Mouse (Mus musculus) kidney, embryonic 15.5 days (tissue): ENCODE measurements at regions not wholly inside any gene's neighbourhood (a gene's known extent, or its start where the extent isn't known, plus 50 kb on each side); places are given as distances from the start of the nearest gene placed in this dataset.
A peak's percentile ranks its signal among the peaks of the same experiment; 100 is the strongest.

Experiments used
- ATAC-seq: fragments of 200-750 bp; cut with Nextera tagmentation; replicated peaks from 2 replicates; pipeline ENCODE4 v1.8.0; 2017; ENCODE audit warnings: moderate TSS enrichment; ENCODE audit not compliant: low FRiP score
- H3K27ac ChIP-seq: fragments of 300-500 bp; sonication (generic); 2 replicates; pipeline ENCODE4 v1.5.1; 2015; ENCODE audit warnings: mild to moderate bottlenecking, inconsistent platforms
- H3K27me3 ChIP-seq: fragments of 300-500 bp; sonication (generic); 2 replicates; pipeline ENCODE4 v1.6.1; 2015; ENCODE audit warnings: inconsistent platforms
- H3K36me3 ChIP-seq: fragments of 300-500 bp; sonication (generic); 2 replicates; pipeline ENCODE4 v1.6.1; 2015; ENCODE audit warnings: inconsistent platforms
- H3K4me1 ChIP-seq: fragments of 300-500 bp; sonication (generic); 2 replicates; pipeline ENCODE4 v1.6.1; 2015; ENCODE audit warnings: inconsistent platforms
- H3K4me2 ChIP-seq: fragments of 300-500 bp; sonication (generic); 2 replicates; pipeline ENCODE4 v1.6.1; 2015; ENCODE audit warnings: moderate library complexity, mild to moderate bottlenecking, inconsistent platforms
- H3K4me3 ChIP-seq: fragments of 300-500 bp; sonication (generic); replicated peaks from 2 replicates; pipeline ENCODE4 v1.5.1; 2015; ENCODE audit warnings: mild to moderate bottlenecking, inconsistent platforms
- H3K9ac ChIP-seq: fragments of 300-500 bp; sonication (generic); 2 replicates; pipeline ENCODE4 v1.6.1; 2015; ENCODE audit warnings: mild to moderate bottlenecking, inconsistent platforms
- H3K9me3 ChIP-seq: fragments of 300-500 bp; sonication (generic); replicated peaks from 2 replicates; pipeline ENCODE4 v1.6.1; 2016; ENCODE audit warnings: inconsistent platforms
- WGBS: fragments of 180-500 bp; shearing (Covaris S2); methylation state at CpG from one replicate; pipeline ENCODE4 v1.1.7; 2015; ENCODE audit warnings: mixed read lengths; 5-methylcytosine and 5-hydroxymethylcytosine counted together

DNA sequence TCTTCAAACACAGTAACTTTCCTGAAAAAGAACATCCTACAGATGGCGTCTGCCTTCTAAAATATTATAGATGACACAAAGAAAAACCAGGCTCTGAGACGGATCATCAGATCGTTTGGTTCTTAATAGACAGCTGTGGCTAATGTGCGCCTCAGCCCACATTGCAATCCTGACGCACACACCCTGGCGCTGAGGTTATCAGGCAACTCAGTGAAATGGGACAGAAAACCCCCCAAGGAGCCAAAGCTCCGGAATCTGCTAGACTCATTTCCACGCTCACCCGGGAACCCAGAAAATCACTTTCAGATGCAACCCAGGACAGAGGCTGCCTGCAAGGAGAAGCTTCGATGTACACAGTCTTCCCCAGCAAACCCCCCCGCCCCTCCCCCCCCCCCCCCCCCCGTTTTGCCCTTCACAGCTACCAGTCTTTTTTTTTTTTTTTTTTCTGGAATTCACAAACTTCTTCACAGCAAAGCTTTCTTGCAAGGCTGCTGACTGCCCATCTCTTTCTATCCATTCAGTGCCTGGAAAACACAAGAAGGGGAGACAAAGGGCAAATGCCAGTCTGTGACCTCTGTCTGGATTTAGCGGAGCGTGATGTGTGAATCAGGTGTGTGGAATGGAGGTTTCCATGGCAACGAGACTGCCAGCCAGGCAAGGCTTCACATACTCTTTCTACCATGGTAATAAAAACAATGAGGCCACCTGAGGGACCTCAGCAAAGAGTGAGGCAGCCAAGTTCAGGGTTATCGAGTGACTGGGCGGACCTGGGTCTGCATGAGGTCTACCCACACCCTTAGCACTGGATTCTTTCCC lies 286.9 kb downstream of the Gm11361 start:
- Histone ChIP-seq H3K27me3 (no peaks in the 10 kb centered on the region), H3K9ac (no peak overlapping the region), H3K27ac (peak overlapping the region; percentile 70), H3K9me3 (no peaks in the 10 kb centered on the region), H3K4me2 (peak overlapping the region; percentile 41), H3K4me1 (peaks cover 24% of the 10 kb centered on the region), H3K36me3 (0 out of 2 replicates have a peak, but pooled peaks cover 5% of the 10 kb centered on the region), H3K4me3 (no peak overlapping the region)
- ATAC-seq, result peak; percentile 90
- WGBS, result 29% methylated on average over 16 of the region's 17 CpGs

GRCm38 (mm10) chr13:28541607-28542006 lies 284.3 kb downstream of the Gm11361 start:
- Histone ChIP-seq H3K4me2 (no peak overlapping the region), H3K27me3 (no peaks in the 10 kb centered on the region), H3K9ac (no peak overlapping the region), H3K27ac (no peak overlapping the region), H3K9me3 (peaks cover 9% of the 10 kb centered on the region), H3K36me3 (0 out of 2 replicates have a peak, but pooled peaks cover 13% of the 10 kb centered on the region), H3K4me1 (peaks cover 24% of the 10 kb centered on the region), H3K4me3 (no peak overlapping the region)
- 80% methylated on average over 3 of the region's 3 CpGs for WGBS
- no peak for ATAC-seq

GRCm38 (mm10) chr13:28533080-28533479 lies 275.8 kb downstream of the Gm11361 start:
- no peaks in the 10 kb centered on the region for H3K27me3 ChIP-seq

DNA sequence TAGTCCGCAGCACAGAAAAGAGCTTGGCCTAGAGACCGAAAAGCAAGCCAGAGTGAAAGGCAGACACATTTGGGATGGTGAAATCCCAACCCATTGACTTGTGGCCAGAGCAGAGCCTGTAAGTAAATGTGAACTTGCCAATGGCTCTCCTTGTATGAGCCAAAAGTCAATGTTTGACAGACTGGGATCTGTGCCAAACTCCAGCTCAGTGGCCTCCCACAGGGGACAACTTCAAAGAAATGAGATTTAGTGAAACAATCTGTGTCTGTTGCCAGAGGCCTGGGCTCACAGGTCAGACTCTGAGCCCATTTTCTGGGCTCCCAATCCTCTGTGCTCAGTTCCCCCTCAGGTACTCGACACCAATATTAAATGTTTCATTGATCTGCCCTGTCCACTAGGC lies 274.9 kb downstream of the Gm11361 start:
- peak; percentile 90 for ATAC-seq
- H3K9me3 ChIP-seq, result peaks cover 4% of the 10 kb centered on the region; the same call in 1 of the 2 replicates
- H3K9ac ChIP-seq, result no peak overlapping the region
- H3K4me3 ChIP-seq, result no peak overlapping the region
- H3K4me2 ChIP-seq, result no peak overlapping the region
- H3K27ac ChIP-seq, result peak overlapping the region; percentile 83
- no peaks in the 10 kb centered on the region for H3K27me3 ChIP-seq
- WGBS, result 53% methylated on average over 3 of the region's 3 CpGs
- no peaks in the 10 kb centered on the region for H3K36me3 ChIP-seq
- peaks cover 17% of the 10 kb centered on the region for H3K4me1 ChIP-seq

More at GRCm38 (mm10) chr13:28533080-28533479, 275.8 kb downstream of the Gm11361 start:
- H3K9me3 ChIP-seq, result peaks cover 6% of the 10 kb centered on the region; the same call in 1 of the 2 replicates
- H3K4me1 ChIP-seq, result peaks cover 17% of the 10 kb centered on the region
- H3K27ac ChIP-seq, result no peak overlapping the region
- H3K36me3 ChIP-seq, result 0 out of 2 replicates have a peak, but pooled peaks cover 3% of the 10 kb centered on the region
- H3K4me3 ChIP-seq, result no peak overlapping the region
- no peak overlapping the region for H3K4me2 ChIP-seq
- no peak for ATAC-seq
- WGBS, result 92% methylated on average over 1 of the region's 1 CpGs
- no peak overlapping the region for H3K9ac ChIP-seq

DNA sequence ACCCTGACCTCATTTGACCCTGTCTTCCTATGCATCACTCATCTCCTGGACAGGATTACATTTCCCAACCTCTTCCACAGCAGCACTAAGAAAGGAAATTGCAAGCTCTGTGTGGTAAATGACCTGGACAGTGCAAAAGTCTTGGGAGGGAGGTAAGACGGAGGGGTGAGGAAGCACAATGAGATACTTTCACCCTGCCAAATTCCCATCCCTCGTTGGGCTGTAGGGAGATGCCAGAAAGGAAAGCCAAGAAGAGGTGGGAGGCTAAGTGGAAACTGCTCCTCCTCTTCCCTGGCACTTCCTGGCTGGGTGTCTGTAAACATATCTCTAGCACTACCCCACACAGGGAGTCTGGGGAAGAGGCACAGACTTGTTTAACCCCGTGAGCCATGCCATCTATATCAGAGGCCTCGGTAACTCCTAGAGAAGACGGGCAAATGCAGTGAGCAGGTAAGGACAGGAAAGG lies 274.2 kb downstream of the Gm11361 start:
- Histone ChIP-seq H3K4me1 (peaks cover 17% of the 10 kb centered on the region), H3K4me3 (no peak overlapping the region), H3K27ac (peak overlapping the region; percentile 83), H3K27me3 (no peaks in the 10 kb centered on the region), H3K9me3 (peaks cover 4% of the 10 kb centered on the region; the same call in 1 of the 2 replicates), H3K4me2 (no peak overlapping the region), H3K36me3 (no peaks in the 10 kb centered on the region), H3K9ac (no peak overlapping the region)
- ATAC-seq, result peak; percentile 48
- WGBS, result 58% methylated on average over 5 of the region's 5 CpGs

GRCm38 (mm10) chr13:28530947-28531346 lies 273.6 kb downstream of the Gm11361 start:
- ATAC-seq, result no peak
- Histone ChIP-seq H3K4me3 (no peak overlapping the region), H3K4me2 (no peak overlapping the region), H3K36me3 (no peaks in the 10 kb centered on the region), H3K27ac (no peak overlapping the region), H3K4me1 (peaks cover 17% of the 10 kb centered on the region), H3K9me3 (peaks cover 4% of the 10 kb centered on the region; the same call in 1 of the 2 replicates), H3K27me3 (no peaks in the 10 kb centered on the region), H3K9ac (no peak overlapping the region)
- 88% methylated on average over 3 of the region's 3 CpGs for WGBS

DNA sequence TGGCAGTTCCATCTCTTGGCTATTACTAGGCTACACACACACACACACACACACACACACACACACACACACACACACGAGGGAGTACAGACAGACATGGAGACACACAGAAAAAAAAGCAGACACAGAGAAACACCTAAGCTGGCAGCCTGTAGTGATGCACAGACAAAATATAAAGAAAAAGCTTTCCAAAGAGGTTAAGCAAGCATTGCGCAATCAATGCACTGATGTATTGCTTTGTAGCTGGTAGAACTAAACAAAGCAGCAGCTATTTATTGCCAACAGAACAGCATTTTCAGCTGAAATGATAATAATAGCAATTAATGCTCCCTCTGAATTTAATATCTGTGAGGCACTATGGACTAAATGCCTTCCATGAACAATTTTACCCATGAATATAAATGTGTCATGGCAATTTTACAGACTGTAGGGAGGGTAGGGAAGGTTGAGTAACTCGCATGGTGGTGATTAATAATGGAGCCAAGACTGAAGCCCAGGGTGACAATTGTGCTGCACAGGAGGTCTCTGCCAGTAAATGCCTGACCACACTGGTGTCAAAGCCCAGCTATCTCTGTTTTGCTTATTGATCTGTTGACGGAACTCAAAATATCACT lies 271.7 kb downstream of the Gm11361 start:
- Histone ChIP-seq H3K4me3 (no peak overlapping the region), H3K9ac (no peak overlapping the region), H3K4me2 (no peak overlapping the region), H3K27ac (no peak overlapping the region), H3K36me3 (no peaks in the 10 kb centered on the region), H3K4me1 (peaks cover 14% of the 10 kb centered on the region), H3K27me3 (no peaks in the 10 kb centered on the region), H3K9me3 (peaks cover 4% of the 10 kb centered on the region; the same call in 1 of the 2 replicates)
- 77% methylated on average over 4 of the region's 4 CpGs for WGBS
- ATAC-seq, result no peak

DNA sequence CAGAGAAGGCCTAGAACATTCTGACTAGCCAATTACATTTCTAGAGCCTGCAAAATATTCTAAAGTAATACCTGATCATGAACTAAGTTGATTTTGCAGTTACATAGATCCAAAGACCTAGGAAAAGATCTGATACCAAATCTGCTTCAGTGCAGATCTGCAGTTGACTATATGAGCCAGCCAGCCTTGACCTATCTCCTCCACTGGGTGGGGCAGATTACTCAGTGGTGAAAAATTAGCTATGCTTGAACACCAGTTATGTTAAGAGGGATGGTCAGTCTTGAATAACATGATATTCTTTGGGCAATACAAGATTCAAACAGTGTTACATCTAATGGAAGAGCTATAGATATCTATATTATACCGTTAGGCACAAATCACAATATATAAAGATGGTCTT lies 269.0 kb downstream of the Gm11361 start:
- peaks cover 8% of the 10 kb centered on the region for H3K4me1 ChIP-seq
- no peak overlapping the region for H3K27ac ChIP-seq
- no peak overlapping the region for H3K4me3 ChIP-seq
- WGBS, result 95% methylated on average over 1 of the region's 1 CpGs
- no peak overlapping the region for H3K9ac ChIP-seq
- H3K9me3 ChIP-seq, result peaks cover 4% of the 10 kb centered on the region; the same call in 1 of the 2 replicates
- no peak for ATAC-seq
- H3K27me3 ChIP-seq, result no peaks in the 10 kb centered on the region
- H3K4me2 ChIP-seq, result no peak overlapping the region
- no peaks in the 10 kb centered on the region for H3K36me3 ChIP-seq

DNA sequence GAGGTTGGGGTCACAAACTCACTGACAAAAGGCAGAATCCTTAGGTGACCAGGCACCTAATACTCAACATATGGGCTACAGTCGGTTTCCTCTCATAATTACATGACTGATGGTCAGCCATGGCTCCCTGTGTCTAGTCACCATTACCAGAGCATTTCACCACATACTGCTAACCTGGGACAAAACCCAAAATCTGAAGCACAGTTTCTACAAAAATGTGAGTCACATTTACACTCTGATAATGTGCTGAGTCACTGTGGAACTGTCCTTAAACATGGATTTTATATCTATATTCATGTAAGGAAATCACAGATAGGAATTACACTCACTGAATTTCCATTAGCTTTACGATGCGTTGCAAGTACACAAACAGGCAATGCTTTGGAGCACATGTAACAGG lies 267.1 kb downstream of the Gm11361 start:
- ATAC-seq, result no peak
- no peaks in the 10 kb centered on the region for H3K36me3 ChIP-seq
- H3K27me3 ChIP-seq, result no peaks in the 10 kb centered on the region
- no peak overlapping the region for H3K4me2 ChIP-seq
- H3K9me3 ChIP-seq, result no peaks in the 10 kb centered on the region
- no peak overlapping the region for H3K4me3 ChIP-seq
- H3K27ac ChIP-seq, result no peak overlapping the region
- H3K9ac ChIP-seq, result no peak overlapping the region
- peaks cover 15% of the 10 kb centered on the region; the same call in 1 of the 2 replicates for H3K4me1 ChIP-seq
- 92% methylated on average over 3 of the region's 3 CpGs for WGBS

- Histone ChIP-seq H3K27me3 (no peaks in the 10 kb centered on the region), H3K4me1 (peaks cover 21% of the 10 kb centered on the region; the same call in 1 of the 2 replicates), H3K27ac (no peak overlapping the region), H3K9ac (no peak overlapping the region), H3K9me3 (no peaks in the 10 kb centered on the region), H3K4me2 (no peak overlapping the region), H3K4me3 (no peak overlapping the region), H3K36me3 (no peaks in the 10 kb centered on the region)
- no peak for ATAC-seq
- 50% methylated on average over 1 of the region's 1 CpGs for whole genome bisulfite sequencing
These were observed 262.8 kb downstream of the Gm11361 start for GRCm38 (mm10) chr13:28520127-28520482.

- ATAC-seq, result no peak
- WGBS, result 38% methylated on average over 3 of the region's 3 CpGs
- no peaks in the 10 kb centered on the region for H3K9me3 ChIP-seq
- no peaks in the 10 kb centered on the region for H3K36me3 ChIP-seq
- no peak overlapping the region for H3K4me2 ChIP-seq
- H3K27ac ChIP-seq, result no peak overlapping the region
- peaks cover 21% of the 10 kb centered on the region; the same call in 1 of the 2 replicates for H3K4me1 ChIP-seq
- no peak overlapping the region for H3K4me3 ChIP-seq
- H3K9ac ChIP-seq, result no peak overlapping the region
- H3K27me3 ChIP-seq, result no peaks in the 10 kb centered on the region
These were observed 262.2 kb downstream of the Gm11361 start for GRCm38 (mm10) chr13:28519383-28520126.

DNA sequence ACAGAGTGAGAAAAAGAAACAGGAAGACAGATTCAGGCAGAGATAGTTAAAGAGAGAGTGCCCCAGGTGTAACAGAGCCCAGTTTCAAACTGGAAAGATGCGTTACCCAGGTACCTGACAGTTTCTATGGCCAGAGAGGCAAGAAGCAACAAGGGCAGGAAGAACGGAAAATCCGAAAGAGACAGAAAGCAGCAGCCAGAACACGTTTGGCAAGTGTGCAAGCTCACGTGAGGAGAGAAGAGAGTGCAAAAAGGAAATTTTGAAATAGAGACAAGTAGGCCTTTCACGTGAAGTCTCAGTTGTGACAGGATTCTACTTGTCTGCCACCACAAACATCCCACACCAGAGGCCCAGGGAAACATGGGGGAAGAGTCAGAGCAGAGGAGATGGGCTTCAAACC lies 259.8 kb downstream of the Gm11361 start:
- WGBS, result 73% methylated on average over 6 of the region's 6 CpGs
- no peak overlapping the region for H3K4me3 ChIP-seq
- no peaks in the 10 kb centered on the region for H3K36me3 ChIP-seq
- peaks cover 19% of the 10 kb centered on the region; the same call in 1 of the 2 replicates for H3K4me1 ChIP-seq
- no peak overlapping the region for H3K27ac ChIP-seq
- no peak overlapping the region for H3K4me2 ChIP-seq
- no peak for ATAC-seq
- no peak overlapping the region for H3K9ac ChIP-seq
- H3K27me3 ChIP-seq, result no peaks in the 10 kb centered on the region
- no peaks in the 10 kb centered on the region for H3K9me3 ChIP-seq
